Mouse (Mus musculus): ENCODE data around the gene Mrc1.
"Not testable (repeated sequence)": the region's sequence is repeated elsewhere in the genome, so short reads cannot be mapped to it uniquely, and the experiment has no call there.

DNA sequence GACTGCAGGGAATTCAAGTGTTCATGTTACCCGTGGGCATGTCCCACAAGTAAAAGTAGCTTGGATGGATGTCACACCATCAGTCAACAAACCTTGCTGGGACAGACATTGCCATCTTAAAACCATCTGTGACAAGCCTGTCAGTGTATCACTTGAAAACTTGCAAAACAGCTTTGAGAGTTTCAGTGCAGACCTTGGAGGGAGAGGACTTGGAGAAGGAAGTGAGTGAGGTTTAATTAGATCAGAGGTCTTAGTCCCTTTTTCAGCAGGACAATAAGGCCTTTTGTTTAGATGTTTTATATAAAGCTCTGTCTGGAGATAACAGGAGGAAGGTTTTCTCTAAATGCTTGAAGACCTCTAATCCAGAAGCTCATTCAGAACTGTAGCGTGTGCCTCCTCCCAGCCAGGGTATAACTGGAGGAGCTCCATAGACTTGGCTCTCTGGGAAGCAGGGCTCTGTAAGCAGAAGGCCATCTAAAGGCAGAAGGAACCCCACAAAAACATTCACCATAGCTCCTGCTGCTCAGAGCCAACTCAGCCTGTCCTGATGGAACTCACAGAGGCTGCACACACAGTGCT is 30.8 kb upstream of the Mrc1 start:
- TF ChIP-seq POLR2A (IDR thresholded peaks at IDR 0.05; ENCODE audit: control insufficient read depth in 1 of 2, insufficient read depth in 1 of 2, low read depth in 1 of 2, low read length in 2 of 2, poor library complexity in 1 of 2); CTCF (IDR thresholded peaks at IDR 0.05 in 2 of 3, conservative IDR thresholded peaks at IDR 0.05 in 1 of 3; ENCODE audit: control insufficient read depth in 1 of 3, insufficient read depth in 1 of 3, low read depth in 2 of 3, low read length in 3 of 3, poor library complexity in 1 of 3, severe bottlenecking in 1 of 3); MAFK (IDR thresholded peaks at IDR 0.05; ENCODE audit: borderline replicate concordance, low read depth, low read length); RAD21 (IDR thresholded peaks at IDR 0.05; ENCODE audit: low read depth, low read length); EP300 (IDR thresholded peaks at IDR 0.05; ENCODE audit: low read depth in 1 of 2, low read length in 2 of 2); ZC3H11A (IDR thresholded peaks at IDR 0.05; ENCODE audit: low read depth, low read length); MAX (IDR thresholded peaks at IDR 0.05; ENCODE audit: low read length); GATA1 (IDR thresholded peaks at IDR 0.05; ENCODE audit: low read depth, low read length); SIN3A (IDR thresholded peaks at IDR 0.05; ENCODE audit: low read length); MAZ (IDR thresholded peaks at IDR 0.05; ENCODE audit: low read depth, low read length); NELFE (IDR thresholded peaks at IDR 0.05; ENCODE audit: low read depth, low read length); USF1 (IDR thresholded peaks at IDR 0.05; ENCODE audit: low read depth, low read length); MXI1 (IDR thresholded peaks at IDR 0.05; ENCODE audit: low read depth, low read length): not testable (repeated sequence)

Data from MEL (cell line).